Mouse (Mus musculus) hindbrain, embryonic 10.5 days (tissue): ENCODE results near the gene Usp47. TPM values are rescaled to one million over a fixed set of nuclear protein-coding genes. Genes with fewer than 3 reads are reported as not detected.
A peak's percentile ranks its signal among the peaks of the same experiment; 100 is the strongest.
"Not testable (repeated sequence)": the region's sequence is repeated elsewhere in the genome, so short reads cannot be mapped to it uniquely, and the experiment has no call there.

Experiments
- DNase-seq: peaks from one replicate; pipeline ENCODE4 v3.0.0-alpha.2; 2017; ENCODE audit warnings: low spot score
- H3K27ac ChIP-seq: fragments of 300-500 bp; sonication (generic); 2 replicates; pipeline ENCODE4 v1.5.1; 2016; ENCODE audit warnings: mild to moderate bottlenecking, moderate library complexity
- H3K27me3 ChIP-seq: fragments of 300-500 bp; sonication (generic); 2 replicates; pipeline ENCODE4 v1.6.1; 2016; ENCODE audit warnings: mild to moderate bottlenecking; ENCODE audit not compliant: poor library complexity, insufficient read depth, severe bottlenecking
- H3K36me3 ChIP-seq: fragments of 300-500 bp; sonication (generic); 2 replicates; pipeline ENCODE4 v1.6.1; 2016; ENCODE audit warnings: mild to moderate bottlenecking, moderate library complexity
- H3K4me1 ChIP-seq: fragments of 300-500 bp; sonication (generic); replicated peaks from 2 replicates; pipeline ENCODE4 v1.6.1; 2016; ENCODE audit warnings: mild to moderate bottlenecking
- H3K4me3 ChIP-seq: fragments of 300-500 bp; sonication (generic); 2 replicates; pipeline ENCODE4 v1.5.1; 2016; ENCODE audit warnings: mild to moderate bottlenecking, moderate library complexity
- H3K9me3 ChIP-seq: fragments of 300-500 bp; sonication (generic); 2 replicates; pipeline ENCODE4 v1.6.1; 2016; ENCODE audit warnings: mild to moderate bottlenecking, moderate library complexity
- WGBS: fragments of 180-500 bp; shearing (Covaris S2); methylation state at CpG from one replicate; pipeline ENCODE4 v1.1.7; 2016; 5-methylcytosine and 5-hydroxymethylcytosine counted together
- polyA plus RNA-seq: library from polyadenylated mRNA; unstranded; fragments of >200 nt; fragmentation: Nextera tagmentation; extraction: Ambion mirVana; gene quantifications from 2 replicates; pipeline ENCODE4 v1.2.1, GENCODE M21; 2016

The Usp47 gene
- polyA plus RNA-seq, 1 experiment from 2014 or later: 70.9 TPM

- Histone ChIP-seq H3K4me1 (no peaks in the 10 kb centered on the region), H3K9me3 (no peaks in the 10 kb centered on the region), H3K4me3 (no peak overlapping the region), H3K36me3 (no peaks in the 10 kb centered on the region), H3K27me3 (no peaks in the 10 kb centered on the region), H3K27ac (no peak overlapping the region)
- 68% methylated on average over 3 of the region's 3 CpGs for WGBS
- DNase-seq: no peak
These were observed 22.6 kb downstream of the Usp47 start for GRCm38 (mm10) chr7:112045794-112046388.

- 96% methylated on average over 5 of the region's 5 CpGs for WGBS
- no peak overlapping the region for H3K4me3 ChIP-seq
- H3K27ac ChIP-seq: no peak overlapping the region
- no peaks in the 10 kb centered on the region for H3K27me3 ChIP-seq
- DNase-seq: no peak
- H3K36me3 ChIP-seq: no peaks in the 10 kb centered on the region; the same call in 1 of the 2 replicates
- no peaks in the 10 kb centered on the region for H3K9me3 ChIP-seq
- no peaks in the 10 kb centered on the region for H3K4me1 ChIP-seq
These were observed 25.3 kb downstream of the Usp47 start for GRCm38 (mm10) chr7:112048643-112049042.

- peaks cover 32% of the 10 kb centered on the region for H3K36me3 ChIP-seq
- H3K27me3 ChIP-seq: no peaks in the 10 kb centered on the region
- WGBS: 94% methylated on average over 3 of the region's 3 CpGs
- H3K9me3 ChIP-seq: no peaks in the 10 kb centered on the region
- no peaks in the 10 kb centered on the region for H3K4me1 ChIP-seq
- no peak overlapping the region for H3K27ac ChIP-seq
- H3K4me3 ChIP-seq: no peak overlapping the region
- DNase-seq: no peak
These were observed 30.4 kb downstream of the Usp47 start for GRCm38 (mm10) chr7:112053667-112054066.

- Histone ChIP-seq H3K27ac (no peak overlapping the region), H3K27me3 (no peaks in the 10 kb centered on the region), H3K9me3 (no peaks in the 10 kb centered on the region), H3K4me3 (no peak overlapping the region), H3K36me3 (peaks cover 46% of the 10 kb centered on the region), H3K4me1 (no peaks in the 10 kb centered on the region)
- no peak for DNase-seq
- WGBS: 88% methylated on average over 8 of the region's 8 CpGs
These were observed 32.8 kb downstream of the Usp47 start for GRCm38 (mm10) chr7:112055901-112056625.

- WGBS: 90% methylated on average over 5 of the region's 5 CpGs
- Histone ChIP-seq H3K27me3 (no peaks in the 10 kb centered on the region), H3K4me1 (no peaks in the 10 kb centered on the region), H3K9me3 (no peaks in the 10 kb centered on the region), H3K36me3 (peaks cover 84% of the 10 kb centered on the region), H3K27ac (no peak overlapping the region), H3K4me3 (no peak overlapping the region)
- DNase-seq: no peak
These were observed 51.6 kb downstream of the Usp47 start for GRCm38 (mm10) chr7:112074868-112075267.

- Histone ChIP-seq H3K9me3 (no peaks in the 10 kb centered on the region), H3K4me3 (no peak overlapping the region), H3K27me3 (no peaks in the 10 kb centered on the region), H3K4me1 (no peaks in the 10 kb centered on the region), H3K36me3 (peaks cover 92% of the 10 kb centered on the region), H3K27ac (no peak overlapping the region)
- DNase-seq: no peak
- 93% methylated on average over 1 of the region's 1 CpGs for WGBS
These were observed 59.3 kb downstream of the Usp47 start for GRCm38 (mm10) chr7:112082636-112083035.

- Histone ChIP-seq H3K36me3 (peaks cover 87% of the 10 kb centered on the region), H3K27me3 (no peaks in the 10 kb centered on the region), H3K4me1 (no peaks in the 10 kb centered on the region), H3K27ac (no peak overlapping the region), H3K4me3 (no peak overlapping the region), H3K9me3 (no peaks in the 10 kb centered on the region)
- WGBS: 87% methylated on average over 2 of the region's 2 CpGs
- no peak for DNase-seq
These were observed 60.9 kb downstream of the Usp47 start for GRCm38 (mm10) chr7:112084222-112084621.

- H3K36me3 ChIP-seq: peaks cover 87% of the 10 kb centered on the region
- H3K4me3 ChIP-seq: no peak overlapping the region
- DNase-seq: peak; percentile 85
- no peak overlapping the region for H3K27ac ChIP-seq
- no peaks in the 10 kb centered on the region for H3K27me3 ChIP-seq
- no peaks in the 10 kb centered on the region for H3K4me1 ChIP-seq
- 40% methylated on average over 4 of the region's 4 CpGs for WGBS
- no peaks in the 10 kb centered on the region for H3K9me3 ChIP-seq
These were observed 61.8 kb downstream of the Usp47 start for GRCm38 (mm10) chr7:112085062-112085461.

GRCm38 (mm10) chr7:112086186-112086585 is 62.9 kb downstream of the Usp47 start:
- no peak overlapping the region for H3K27ac ChIP-seq
- no peak for DNase-seq
- H3K9me3 ChIP-seq: no peaks in the 10 kb centered on the region
- 94% methylated on average over 2 of the region's 2 CpGs for WGBS
- no peaks in the 10 kb centered on the region for H3K4me1 ChIP-seq
- H3K36me3 ChIP-seq: peaks cover 87% of the 10 kb centered on the region
- H3K4me3 ChIP-seq: no peak overlapping the region
- no peaks in the 10 kb centered on the region for H3K27me3 ChIP-seq

GRCm38 (mm10) chr7:112094923-112095322 is 71.6 kb downstream of the Usp47 start:
- not testable (repeated sequence) for H3K4me1 ChIP-seq, H3K9me3 ChIP-seq, H3K27me3 ChIP-seq, DNase-seq, H3K27ac ChIP-seq, H3K4me3 ChIP-seq
- 96% methylated on average over 4 of the region's 4 CpGs for WGBS
- H3K36me3 ChIP-seq: peaks cover 99% of the 10 kb centered on the region

- Histone ChIP-seq H3K9me3 (no peaks in the 10 kb centered on the region), H3K36me3 (peaks cover 99% of the 10 kb centered on the region), H3K4me1 (no peaks in the 10 kb centered on the region), H3K4me3 (no peak overlapping the region), H3K27ac (no peak overlapping the region), H3K27me3 (no peaks in the 10 kb centered on the region)
- no peak for DNase-seq
- 95% methylated on average over 2 of the region's 2 CpGs for WGBS
These were observed 77.6 kb downstream of the Usp47 start for GRCm38 (mm10) chr7:112100887-112101286.

GRCm38 (mm10) chr7:112102933-112103332 is 79.6 kb downstream of the Usp47 start:
- Histone ChIP-seq H3K36me3 (peaks cover 99% of the 10 kb centered on the region), H3K9me3 (no peaks in the 10 kb centered on the region), H3K4me1 (no peaks in the 10 kb centered on the region), H3K27ac (no peak overlapping the region), H3K4me3 (no peak overlapping the region), H3K27me3 (no peaks in the 10 kb centered on the region)
- DNase-seq: no peak
- 86% methylated on average over 5 of the region's 5 CpGs for WGBS

GRCm38 (mm10) chr7:112103816-112104215 is 80.5 kb downstream of the Usp47 start:
- Histone ChIP-seq H3K36me3 (peaks cover 99% of the 10 kb centered on the region), H3K9me3 (no peaks in the 10 kb centered on the region), H3K27ac (no peak overlapping the region), H3K4me3 (no peak overlapping the region), H3K4me1 (no peaks in the 10 kb centered on the region), H3K27me3 (no peaks in the 10 kb centered on the region)
- no peak for DNase-seq
- 91% methylated on average over 5 of the region's 5 CpGs for WGBS
